Mouse (Mus musculus) midbrain, embryonic 14.5 days (tissue): ENCODE results near the gene Abhd16a. TPM values are rescaled to one million over a fixed set of nuclear protein-coding genes. Genes with fewer than 3 reads are reported as not detected.
"Not testable (repeated sequence)": the region's sequence is repeated elsewhere in the genome, so short reads cannot be mapped to it uniquely, and the experiment has no call there.

Experiments
- ATAC-seq: fragments of 200-750 bp; cut with Nextera tagmentation; 2 replicates; pipeline ENCODE4 v1.8.0; 2017; ENCODE audit warnings: moderate number of reproducible peaks, moderate library complexity; ENCODE audit not compliant: low FRiP score, low TSS enrichment
- DNase-seq: peaks from one replicate; pipeline ENCODE4 v3.0.0-alpha.2; 2015
- H3K27ac ChIP-seq: fragments of 300-500 bp; sonication (generic); replicated peaks from 2 replicates; pipeline ENCODE4 v1.5.1; 2014; ENCODE audit warnings: mild to moderate bottlenecking, low read depth, low read length, moderate library complexity
- H3K27me3 ChIP-seq: fragments of 300-500 bp; sonication (generic); 2 replicates; pipeline ENCODE4 v1.6.1; 2014; ENCODE audit warnings: low read length, control low read depth, mixed read lengths; ENCODE audit not compliant: control insufficient read depth, insufficient read depth
- H3K36me3 ChIP-seq: fragments of 300-500 bp; sonication (generic); 2 replicates; pipeline ENCODE4 v1.6.1; 2014; ENCODE audit warnings: low read length, control low read depth; ENCODE audit not compliant: control insufficient read depth, insufficient read depth
- H3K4me1 ChIP-seq: fragments of 300-500 bp; sonication (generic); 2 replicates; pipeline ENCODE4 v1.6.1; 2014; ENCODE audit warnings: mild to moderate bottlenecking, antibody characterized with exemption, low read length, control low read depth; ENCODE audit not compliant: control insufficient read depth, insufficient read depth
- H3K4me2 ChIP-seq: fragments of 300-500 bp; sonication (generic); 2 replicates; pipeline ENCODE4 v1.6.1; 2014; ENCODE audit warnings: mild to moderate bottlenecking, low read length, moderate library complexity
- H3K4me3 ChIP-seq: fragments of 300-500 bp; sonication (generic); replicated peaks from 2 replicates; pipeline ENCODE4 v1.5.1; 2014; ENCODE audit warnings: low read depth, low read length
- H3K9ac ChIP-seq: fragments of 300-500 bp; sonication (generic); replicated peaks from 2 replicates; pipeline ENCODE4 v1.6.1; 2014; ENCODE audit warnings: mild to moderate bottlenecking, low read length, moderate library complexity
- H3K9me3 ChIP-seq: fragments of 300-500 bp; sonication (generic); 2 replicates; pipeline ENCODE4 v1.6.1; 2016; ENCODE audit warnings: low read length, control low read depth, mixed read lengths; ENCODE audit not compliant: control insufficient read depth
- WGBS: fragments of 180-500 bp; shearing (Covaris S2); extraction: QIAGEN DNeasy Blood & Tissue Kit; methylation state at CpG from one replicate; pipeline ENCODE4 v1.1.7; 2014; 5-methylcytosine and 5-hydroxymethylcytosine counted together
- polyA plus RNA-seq: library from polyadenylated mRNA; unstranded; fragments of >200 nt; fragmentation: Nextera tagmentation; extraction: Ambion mirVana; gene quantifications from 2 replicates; pipeline ENCODE4 v1.2.1, GENCODE M21; 2014

Abhd16a gene
- polyA plus RNA-seq, 1 experiment from 2014 or later, result 79.4 TPM

- H3K4me2 ChIP-seq, result peak overlapping the region; percentile 96
- peaks cover 11% of the 10 kb centered on the region for H3K4me1 ChIP-seq
- no peaks in the 10 kb centered on the region for H3K27me3 ChIP-seq
- H3K27ac ChIP-seq, result peak overlapping the region; percentile 52
- peaks cover 48% of the 10 kb centered on the region for H3K36me3 ChIP-seq
- H3K9ac ChIP-seq, result peak overlapping the region; percentile 90
- H3K4me3 ChIP-seq, result peak overlapping the region; percentile 96
- ATAC-seq (no peak; the same call in 1 of the 2 replicates), DNase-seq (no peak)
- H3K9me3 ChIP-seq, result no peaks in the 10 kb centered on the region
- WGBS, result 0% methylated on average over 33 of the region's 33 CpGs
These were observed 31.7 kb downstream of the Abhd16a start for GRCm38 (mm10) chr17:35120745-35121142.

- peak within 1 kb of the TSS; percentile 90 for H3K9ac ChIP-seq
- H3K4me2 ChIP-seq, result peak within 1 kb of the TSS; percentile 96
- ATAC-seq, result peak; percentile 93
- peak within 1 kb of the TSS; percentile 90 for H3K27ac ChIP-seq
- peaks cover 43% of the 10 kb centered on the region for H3K36me3 ChIP-seq
- 0% methylated on average over 50 of the region's 50 CpGs for WGBS
- H3K27me3 ChIP-seq, result no peaks in the 10 kb centered on the region
- H3K9me3 ChIP-seq, result no peaks in the 10 kb centered on the region
- peaks cover 11% of the 10 kb centered on the region for H3K4me1 ChIP-seq
- peak within 1 kb of the TSS; percentile 96 for H3K4me3 ChIP-seq
- DNase-seq, result peak; percentile 100
These were observed 32.2 kb downstream of the Abhd16a start, which contains the start of gene Gpank1 for GRCm38 (mm10) chr17:35121143-35121799. TSS of gene Gpank1 (plus strand) at chr17:35121455.

- under 1% methylated on average over 19 of the region's 19 CpGs for WGBS
- peak within 1 kb of the TSS; percentile 96 for H3K4me3 ChIP-seq
- ATAC-seq (peak; percentile 46; the same call in 1 of the 2 replicates), DNase-seq (peak; percentile 89)
- peak within 1 kb of the TSS; percentile 90 for H3K9ac ChIP-seq
- H3K4me2 ChIP-seq, result peak within 1 kb of the TSS; percentile 96
- H3K27me3 ChIP-seq, result no peaks in the 10 kb centered on the region
- H3K4me1 ChIP-seq, result peaks cover 16% of the 10 kb centered on the region
- H3K27ac ChIP-seq, result peak within 1 kb of the TSS; percentile 90
- no peaks in the 10 kb centered on the region for H3K9me3 ChIP-seq
- peaks cover 39% of the 10 kb centered on the region for H3K36me3 ChIP-seq
These were observed 32.8 kb downstream of the Abhd16a start, which contains the start of gene Csnk2b for GRCm38 (mm10) chr17:35121871-35122303. TSS of gene Csnk2b (minus strand) at chr17:35122053.

- H3K4me1 ChIP-seq, result peaks cover 19% of the 10 kb centered on the region
- 89% methylated on average over 9 of the region's 9 CpGs for WGBS
- not testable (repeated sequence) for DNase-seq
These were observed 34.2 kb downstream of the Abhd16a start for GRCm38 (mm10) chr17:35123287-35123686.

GRCm38 (mm10) chr17:35124261-35124896 is 35.3 kb downstream of the Abhd16a start:
- Histone ChIP-seq H3K4me1 (peaks cover 19% of the 10 kb centered on the region), H3K36me3 (peaks cover 16% of the 10 kb centered on the region; the same call in 1 of the 2 replicates)
- not testable (repeated sequence) for H3K9me3 ChIP-seq, DNase-seq, H3K4me3 ChIP-seq, H3K27ac ChIP-seq, ATAC-seq, H3K27me3 ChIP-seq, H3K9ac ChIP-seq, H3K4me2 ChIP-seq
- 95% methylated on average over 12 of the region's 12 CpGs for WGBS

More at GRCm38 (mm10) chr17:35123287-35123686, 34.2 kb downstream of the Abhd16a start:
- ATAC-seq, H3K27me3 ChIP-seq, H3K4me2 ChIP-seq, H3K27ac ChIP-seq, H3K4me3 ChIP-seq, H3K9ac ChIP-seq, H3K9me3 ChIP-seq: not testable (repeated sequence)
- peaks cover 25% of the 10 kb centered on the region for H3K36me3 ChIP-seq

- ATAC-seq (no peak), DNase-seq (no peak)
- WGBS, result 94% methylated on average over 1 of the region's 1 CpGs
- Histone ChIP-seq H3K9ac (no peak overlapping the region), H3K4me2 (no peak overlapping the region), H3K4me3 (no peak overlapping the region), H3K4me1 (peaks cover 18% of the 10 kb centered on the region), H3K36me3 (peaks cover 14% of the 10 kb centered on the region), H3K27ac (no peak overlapping the region), H3K9me3 (no peaks in the 10 kb centered on the region), H3K27me3 (no peaks in the 10 kb centered on the region)
These were observed 36.0 kb downstream of the Abhd16a start for GRCm38 (mm10) chr17:35125081-35125480.

- H3K36me3 ChIP-seq, result peaks cover 18% of the 10 kb centered on the region
- H3K27me3 ChIP-seq, result no peaks in the 10 kb centered on the region
- peak overlapping the region; percentile 59 for H3K4me3 ChIP-seq
- peak overlapping the region; percentile 78 for H3K9ac ChIP-seq
- 42% methylated on average over 6 of the region's 6 CpGs for WGBS
- peak overlapping the region; percentile 77 for H3K4me2 ChIP-seq
- DNase-seq (no peak), ATAC-seq (no peak)
- H3K27ac ChIP-seq, result peak overlapping the region; percentile 74; the same call in 1 of the 2 replicates
- no peaks in the 10 kb centered on the region for H3K9me3 ChIP-seq
- H3K4me1 ChIP-seq, result peaks cover 13% of the 10 kb centered on the region; the same call in 1 of the 2 replicates
These were observed 36.5 kb downstream of the Abhd16a start for GRCm38 (mm10) chr17:35125578-35125977.

GRCm38 (mm10) chr17:35126206-35126611 is 37.1 kb downstream of the Abhd16a start, which contains the start of gene D17H6S53E:
TSS of gene D17H6S53E (plus strand) at chr17:35126373.
- WGBS, result under 1% methylated on average over 36 of the region's 36 CpGs
- peak within 1 kb of the TSS; percentile 74 for H3K27ac ChIP-seq
- peaks cover 18% of the 10 kb centered on the region for H3K36me3 ChIP-seq
- peak within 1 kb of the TSS; percentile 59 for H3K4me3 ChIP-seq
- DNase-seq, result peak; percentile 83
- no peaks in the 10 kb centered on the region for H3K9me3 ChIP-seq
- H3K9ac ChIP-seq, result peak within 1 kb of the TSS; percentile 78
- H3K27me3 ChIP-seq, result no peaks in the 10 kb centered on the region
- H3K4me2 ChIP-seq, result peak within 1 kb of the TSS; percentile 77
- no peak; the same call in 1 of the 2 replicates for ATAC-seq
- H3K4me1 ChIP-seq, result peaks cover 13% of the 10 kb centered on the region; the same call in 1 of the 2 replicates
